Mouse (Mus musculus): ENCODE measurements around the gene Dbil5. TPM values are rescaled to one million over a fixed set of nuclear protein-coding genes. Genes with fewer than 3 reads are reported as not detected.
A peak's percentile ranks its signal among the peaks of the same experiment; 100 is the strongest.
"Not testable (repeated sequence)": the region's sequence is repeated elsewhere in the genome, so short reads cannot be mapped to it uniquely, and the experiment has no call there.

Gene Dbil5
- polyA plus RNA-seq, 1 experiment from 2014 or later = 0.48 TPM

GRCm38 (mm10) chr11:76206793-76207192 is 10.6 kb upstream of the Dbil5 start:
- H3K27me3 ChIP-seq (ENCODE audit: insufficient read depth, poor library complexity, severe bottlenecking) = peaks cover 5% of the 10 kb centered on the region; the same call in 1 of the 2 replicates
- DNase-seq (ENCODE audit: low spot score) = no peak
- H3K27ac ChIP-seq = no peak overlapping the region
- H3K4me1 ChIP-seq (replicated peaks) = peaks cover 18% of the 10 kb centered on the region
- no peaks in the 10 kb centered on the region for H3K9me3 ChIP-seq
- H3K36me3 ChIP-seq = peaks cover 80% of the 10 kb centered on the region
- WGBS = 89% methylated on average over 5 of the region's 5 CpGs
- H3K4me3 ChIP-seq = no peak overlapping the region

GRCm38 (mm10) chr11:76210228-76210985 is 7.0 kb upstream of the Dbil5 start:
- peaks cover 96% of the 10 kb centered on the region for H3K36me3 ChIP-seq
- no peak overlapping the region for H3K4me3 ChIP-seq
- no peak overlapping the region for H3K27ac ChIP-seq
- DNase-seq (ENCODE audit: low spot score) = no peak
- no peaks in the 10 kb centered on the region for H3K9me3 ChIP-seq
- H3K4me1 ChIP-seq (replicated peaks) = peaks cover 20% of the 10 kb centered on the region
- no peaks in the 10 kb centered on the region for H3K27me3 ChIP-seq (ENCODE audit: insufficient read depth, poor library complexity, severe bottlenecking)
- WGBS = 92% methylated on average over 13 of the region's 13 CpGs

GRCm38 (mm10) chr11:76211595-76211994 is 5.8 kb upstream of the Dbil5 start:
- H3K27me3 ChIP-seq (ENCODE audit: insufficient read depth, poor library complexity, severe bottlenecking); DNase-seq (ENCODE audit: low spot score); H3K4me3 ChIP-seq; H3K27ac ChIP-seq; H3K9me3 ChIP-seq: not testable (repeated sequence)
- WGBS = 93% methylated on average over 6 of the region's 6 CpGs
- Histone ChIP-seq H3K4me1 (replicated peaks) (peaks cover 24% of the 10 kb centered on the region), H3K36me3 (peaks cover 88% of the 10 kb centered on the region)

- 30% methylated on average over 5 of the region's 5 CpGs for WGBS
These were observed 3.6 kb upstream of the Dbil5 start for GRCm38 (mm10) chr11:76213841-76214240.

GRCm38 (mm10) chr11:76215011-76215410 is 2.4 kb upstream of the Dbil5 start:
- H3K9me3 ChIP-seq = no peaks in the 10 kb centered on the region
- H3K4me1 ChIP-seq (replicated peaks) = peaks cover 37% of the 10 kb centered on the region
- no peak overlapping the region for H3K27ac ChIP-seq
- H3K4me3 ChIP-seq = no peak overlapping the region
- 95% methylated on average over 2 of the region's 2 CpGs for WGBS
- H3K36me3 ChIP-seq = peaks cover 64% of the 10 kb centered on the region
- no peaks in the 10 kb centered on the region for H3K27me3 ChIP-seq (ENCODE audit: insufficient read depth, poor library complexity, severe bottlenecking)
- DNase-seq (ENCODE audit: low spot score) = no peak

More at GRCm38 (mm10) chr11:76213841-76214240, 3.6 kb upstream of the Dbil5 start:
- Histone ChIP-seq H3K36me3 (peaks cover 65% of the 10 kb centered on the region), H3K27ac (no peak overlapping the region), H3K4me1 (replicated peaks) (peaks cover 37% of the 10 kb centered on the region), H3K27me3 (ENCODE audit: insufficient read depth, poor library complexity, severe bottlenecking) (no peaks in the 10 kb centered on the region), H3K9me3 (no peaks in the 10 kb centered on the region), H3K4me3 (no peak overlapping the region)
- peak; percentile 17 for DNase-seq (ENCODE audit: low spot score)

GRCm38 (mm10) chr11:76216049-76216540 is 1.3 kb upstream of the Dbil5 start:
- peak overlapping the region; percentile 99 for H3K27ac ChIP-seq
- H3K4me1 ChIP-seq (replicated peaks) = peaks cover 37% of the 10 kb centered on the region
- H3K9me3 ChIP-seq = no peaks in the 10 kb centered on the region
- peaks cover 63% of the 10 kb centered on the region for H3K36me3 ChIP-seq
- DNase-seq (ENCODE audit: low spot score) = no peak
- no peaks in the 10 kb centered on the region for H3K27me3 ChIP-seq (ENCODE audit: insufficient read depth, poor library complexity, severe bottlenecking)
- peak overlapping the region; percentile 77 for H3K4me3 ChIP-seq
- WGBS = 96% methylated on average over 5 of the region's 5 CpGs

DNA sequence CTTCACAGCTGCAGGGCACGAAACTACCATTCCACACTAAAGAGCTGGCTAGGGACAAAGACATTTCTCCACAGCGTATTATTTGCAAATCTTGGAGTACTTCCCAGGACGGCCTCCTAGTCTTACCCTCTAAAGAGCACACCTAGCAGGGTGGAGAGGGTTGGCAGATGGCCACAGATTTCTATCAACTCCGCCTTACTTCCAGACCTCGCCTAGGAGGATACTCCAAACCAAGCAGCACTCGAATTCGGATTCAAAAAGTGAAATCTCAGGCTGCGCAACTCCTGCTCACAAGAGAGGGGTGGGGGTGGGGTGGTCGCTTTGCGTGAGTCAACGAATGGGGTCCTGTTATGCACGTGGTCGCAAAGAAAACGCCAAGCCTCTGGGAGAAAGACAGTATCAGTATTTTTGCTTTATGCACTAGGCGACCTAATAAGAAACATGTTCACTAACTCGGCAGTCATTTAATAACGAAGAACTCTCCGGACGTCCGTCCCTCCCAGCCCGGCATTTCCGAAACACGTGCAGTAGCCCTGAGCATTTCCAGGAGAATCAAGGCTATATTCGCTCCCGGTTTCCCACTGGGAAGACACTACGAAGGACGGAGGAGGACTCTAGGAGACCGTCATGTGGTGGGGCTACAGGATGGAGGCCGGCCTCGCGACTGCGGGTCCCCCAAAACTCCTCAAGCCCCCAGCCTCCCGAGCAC is 573 bp upstream of the Dbil5 start:
- Histone ChIP-seq H3K4me1 (replicated peaks) (peaks cover 37% of the 10 kb centered on the region), H3K27me3 (ENCODE audit: insufficient read depth, poor library complexity, severe bottlenecking) (no peaks in the 10 kb centered on the region), H3K4me3 (peak overlapping the region; percentile 77), H3K36me3 (peaks cover 63% of the 10 kb centered on the region), H3K9me3 (no peaks in the 10 kb centered on the region), H3K27ac (peak overlapping the region; percentile 99)
- WGBS = 4% methylated on average over 33 of the region's 33 CpGs
- DNase-seq (ENCODE audit: low spot score) = peak; percentile 57

DNA sequence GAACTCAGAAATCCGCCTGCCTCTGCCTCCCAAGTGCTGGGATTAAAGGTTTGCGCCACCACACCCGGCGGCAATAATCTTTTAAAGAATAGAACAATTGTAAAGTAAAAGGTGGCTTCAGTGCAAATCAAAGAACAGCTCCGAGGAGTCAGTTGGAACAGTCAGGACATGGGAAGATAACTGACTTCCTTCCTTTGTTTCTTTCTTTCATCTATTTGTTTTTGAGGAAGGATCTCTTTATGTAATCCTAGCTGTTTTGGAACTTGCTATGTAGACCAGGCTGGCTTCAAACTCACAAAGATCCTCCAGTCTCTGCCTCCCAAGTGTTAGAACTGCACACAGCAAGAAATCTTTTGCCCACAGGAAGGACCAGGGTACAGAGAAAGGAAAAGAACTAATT is 7.2 kb downstream of the Dbil5 start:
- WGBS = 97% methylated on average over 5 of the region's 5 CpGs

DNA sequence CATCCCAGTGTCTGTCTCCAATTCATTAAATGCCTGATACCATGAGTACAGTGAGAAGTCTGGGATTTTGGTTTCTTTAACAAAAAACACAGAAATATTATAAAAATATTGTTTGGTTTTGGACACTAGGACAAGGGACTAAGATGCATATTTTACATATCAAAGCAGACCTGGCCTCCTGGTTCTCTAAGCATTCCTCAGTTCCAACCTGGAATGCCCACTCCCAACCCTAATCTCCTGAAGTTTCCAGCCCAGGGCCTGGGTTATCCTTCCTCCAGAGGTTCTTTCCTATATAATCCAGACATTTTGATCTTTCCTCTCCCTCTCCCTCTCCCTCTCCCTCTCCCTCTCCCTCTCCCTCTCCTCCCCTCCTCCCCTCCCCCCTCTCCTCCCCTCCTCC is 7.6 kb downstream of the Dbil5 start:
- peaks cover 67% of the 10 kb centered on the region for H3K36me3 ChIP-seq

More for the DNA sequence above, 7.2 kb downstream of the Dbil5 start:
- Histone ChIP-seq H3K36me3 (peaks cover 71% of the 10 kb centered on the region), H3K9me3 (no peaks in the 10 kb centered on the region), H3K27me3 (ENCODE audit: insufficient read depth, poor library complexity, severe bottlenecking) (no peaks in the 10 kb centered on the region), H3K4me3 (no peak overlapping the region), H3K27ac (no peak overlapping the region), H3K4me1 (replicated peaks) (no peaks in the 10 kb centered on the region)
- no peak for DNase-seq (ENCODE audit: low spot score)

DNA sequence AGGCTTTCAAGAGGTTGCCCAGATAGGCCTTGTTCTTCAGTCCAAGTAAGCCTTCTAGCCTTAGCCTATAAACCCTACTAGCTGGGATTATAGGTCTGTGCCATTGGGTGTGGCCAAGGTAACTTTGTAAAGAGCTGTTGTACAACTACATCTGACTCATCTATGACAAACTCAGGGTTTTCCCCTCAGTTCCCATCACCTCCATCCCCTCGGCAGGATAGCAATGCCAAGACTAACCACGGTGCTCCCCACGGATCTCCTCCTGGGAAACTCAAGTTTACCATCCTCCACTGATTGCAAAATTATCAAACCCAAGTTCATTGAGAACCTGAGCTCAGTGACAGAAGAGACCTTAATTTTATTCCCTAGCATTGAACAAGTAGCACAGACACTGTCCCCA is 18.7 kb downstream of the Dbil5 start:
- Histone ChIP-seq H3K4me3 (no peak overlapping the region), H3K9me3 (no peaks in the 10 kb centered on the region), H3K27me3 (ENCODE audit: insufficient read depth, poor library complexity, severe bottlenecking) (no peaks in the 10 kb centered on the region), H3K4me1 (replicated peaks) (no peaks in the 10 kb centered on the region), H3K36me3 (peaks cover 93% of the 10 kb centered on the region), H3K27ac (no peak overlapping the region)
- no peak for DNase-seq (ENCODE audit: low spot score)
- 88% methylated on average over 3 of the region's 3 CpGs for WGBS

More for the DNA sequence above, 7.6 kb downstream of the Dbil5 start:
- Histone ChIP-seq H3K27me3 (ENCODE audit: insufficient read depth, poor library complexity, severe bottlenecking) (no peaks in the 10 kb centered on the region), H3K9me3 (no peaks in the 10 kb centered on the region), H3K4me3 (no peak overlapping the region), H3K4me1 (replicated peaks) (no peaks in the 10 kb centered on the region), H3K27ac (no peak overlapping the region)
- DNase-seq (ENCODE audit: low spot score) = no peak

DNA sequence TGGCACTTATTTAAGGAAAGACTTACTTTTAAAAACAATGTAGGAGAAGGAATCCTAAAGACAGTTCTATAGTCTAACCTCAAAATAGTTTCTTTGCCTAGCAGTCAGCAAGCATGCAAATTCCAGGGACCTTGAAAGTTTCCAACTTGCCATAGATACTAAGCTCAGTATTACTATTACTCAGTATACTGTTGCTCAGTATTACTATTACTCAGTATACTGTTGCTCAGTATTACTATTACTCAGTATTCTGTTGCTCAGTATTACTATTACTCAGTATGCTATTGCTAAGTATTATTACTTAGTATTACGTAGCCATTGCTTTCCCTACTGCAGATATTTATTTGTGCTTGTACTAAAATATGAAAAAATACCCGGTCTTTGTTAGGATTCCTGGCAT is 22.3 kb downstream of the Dbil5 start:
- Histone ChIP-seq H3K36me3 (peaks cover 60% of the 10 kb centered on the region), H3K9me3 (no peaks in the 10 kb centered on the region), H3K4me1 (replicated peaks) (peaks cover 19% of the 10 kb centered on the region), H3K27me3 (ENCODE audit: insufficient read depth, poor library complexity, severe bottlenecking) (no peaks in the 10 kb centered on the region), H3K4me3 (no peak overlapping the region), H3K27ac (no peak overlapping the region)
- no peak for DNase-seq (ENCODE audit: low spot score)
- 94% methylated on average over 2 of the region's 2 CpGs for WGBS

DNA sequence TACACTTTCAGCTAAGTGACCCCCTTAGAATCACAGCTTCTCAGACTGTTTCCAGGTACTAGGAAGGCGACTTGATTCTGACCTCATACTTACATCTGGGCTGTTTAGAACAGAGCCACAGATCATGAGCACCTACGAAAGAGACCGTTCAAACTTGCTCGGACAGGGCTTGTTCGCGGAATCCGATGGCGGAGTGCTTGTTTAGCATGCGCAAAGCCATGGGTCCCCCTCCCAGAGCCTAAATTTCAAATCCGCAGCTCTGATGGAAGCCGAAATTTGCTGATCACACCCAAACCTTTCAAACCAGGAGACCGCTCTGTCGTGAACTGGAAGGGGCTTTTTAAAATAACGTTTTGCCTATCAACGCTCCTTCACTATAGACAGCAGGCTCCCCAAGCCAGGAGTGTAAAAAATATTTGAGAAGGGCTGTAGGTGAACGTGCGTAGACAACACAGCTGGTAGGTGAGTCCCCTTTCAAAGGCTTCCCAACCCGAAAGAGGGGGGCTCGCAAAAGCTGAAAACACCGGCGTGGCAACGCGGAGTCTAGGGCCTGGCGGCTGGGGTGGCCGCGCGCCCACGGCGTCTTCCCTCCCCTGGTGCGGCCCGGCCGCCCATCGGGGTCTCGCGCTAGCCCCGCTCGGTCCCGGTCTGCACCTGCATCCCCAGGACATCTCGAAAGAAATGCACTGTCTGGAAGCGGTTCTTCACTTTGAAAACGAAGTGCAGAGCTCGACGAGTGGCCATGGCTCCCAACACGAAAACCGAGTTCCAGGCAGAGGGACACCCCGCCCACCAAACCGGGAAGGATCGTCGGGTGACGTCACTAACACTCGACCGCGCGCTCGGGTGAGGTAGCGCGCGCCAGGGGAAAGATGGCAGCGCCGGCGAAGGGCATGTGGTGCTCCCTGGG is 25.7 kb downstream of the Dbil5 start, which contains the start of the genes Mrm3 and Glod4:
Gene Mrm3, plus strand, starts transcription at position 815 of the 910 bp plus-strand sequence.
Gene Glod4, minus strand, starts transcription at position 825 of the 910 bp plus-strand sequence.
- no peaks in the 10 kb centered on the region for H3K27me3 ChIP-seq (ENCODE audit: insufficient read depth, poor library complexity, severe bottlenecking)
- H3K4me3 ChIP-seq = peak within 1 kb of the TSS; percentile 94
- H3K36me3 ChIP-seq = peaks cover 42% of the 10 kb centered on the region
- H3K27ac ChIP-seq = peak within 1 kb of the TSS; percentile 89
- no peaks in the 10 kb centered on the region for H3K9me3 ChIP-seq
- peak; percentile 93 for DNase-seq (ENCODE audit: low spot score)
- WGBS = under 1% methylated on average over 61 of the region's 61 CpGs
- H3K4me1 ChIP-seq (replicated peaks) = peaks cover 26% of the 10 kb centered on the region
